Mouse (Mus musculus): ENCODE results near the gene Irx5. TPM values are rescaled to one million over a fixed set of nuclear protein-coding genes. Genes with fewer than 3 reads are reported as not detected.
A peak's percentile ranks its signal among the peaks of the same experiment; 100 is the strongest.

The Irx5 gene
- total RNA-seq, 2 experiments from 2014 or later, result 0.14 TPM; not detected in 1

DNA sequence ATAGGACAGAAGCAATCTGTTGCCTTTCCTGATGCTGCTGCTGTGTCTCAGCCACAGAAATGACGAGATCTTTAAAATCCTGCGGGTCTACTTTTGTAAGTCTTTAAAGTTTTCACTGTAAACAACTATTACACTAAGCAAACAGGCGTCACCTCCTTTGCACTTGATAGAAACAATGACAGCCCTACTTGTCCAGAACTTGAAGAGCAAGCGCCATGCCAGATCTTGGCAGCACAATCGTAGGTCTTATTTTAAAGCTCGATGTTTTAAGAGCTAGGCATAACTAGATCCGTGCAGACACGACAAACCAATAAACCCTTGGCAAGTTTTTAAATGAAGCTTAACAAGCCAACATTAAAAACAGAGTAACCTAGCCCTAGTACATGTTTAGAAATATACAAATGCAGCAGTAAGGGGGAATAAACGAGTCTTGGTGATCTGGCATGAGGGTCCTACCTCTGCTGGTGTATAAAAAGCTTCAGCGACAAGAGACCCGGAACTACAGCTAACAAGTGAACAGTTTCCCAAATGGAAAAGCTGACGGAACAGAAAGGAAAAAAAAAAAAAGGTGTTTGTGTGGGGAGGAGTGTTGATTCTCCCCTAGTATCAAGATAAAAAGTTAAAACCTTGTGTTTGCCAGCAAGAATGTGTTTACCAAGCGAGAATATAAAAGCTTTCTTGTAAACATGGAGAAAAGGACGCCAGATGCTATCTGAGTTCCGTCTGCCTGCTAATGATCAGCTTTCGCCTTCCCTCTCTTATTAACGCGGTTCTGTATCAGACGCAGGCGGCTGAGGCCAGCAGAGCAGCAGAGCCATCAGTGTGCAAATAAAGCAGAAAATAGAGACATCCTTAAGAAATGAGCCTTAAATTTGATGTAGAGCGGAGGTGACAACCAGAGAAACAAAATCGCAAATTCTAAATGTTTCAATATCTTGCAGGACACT, 2.6 kb upstream of the Irx5 start:
- no peak for TF ChIP-seq CTCF (IDR thresholded peaks at IDR 0.05)
- Histone ChIP-seq H3K4me3 (peak overlapping the region; percentile 64; the same call in 1 of the 2 replicates), H3K27ac (no peak overlapping the region)
- intact Hi-C loops (cut with DNase I), result loop anchor here (5.0 kb wide), 2 partner anchors 643 to 978 kb away; no protein-coding TSS in a partner anchor
- DNase-seq (ENCODE audit: extremely low spot score in 1 of 2, low spot score in 2 of 2), result peak in 1 of 2 experiments; percentile 11

DNA sequence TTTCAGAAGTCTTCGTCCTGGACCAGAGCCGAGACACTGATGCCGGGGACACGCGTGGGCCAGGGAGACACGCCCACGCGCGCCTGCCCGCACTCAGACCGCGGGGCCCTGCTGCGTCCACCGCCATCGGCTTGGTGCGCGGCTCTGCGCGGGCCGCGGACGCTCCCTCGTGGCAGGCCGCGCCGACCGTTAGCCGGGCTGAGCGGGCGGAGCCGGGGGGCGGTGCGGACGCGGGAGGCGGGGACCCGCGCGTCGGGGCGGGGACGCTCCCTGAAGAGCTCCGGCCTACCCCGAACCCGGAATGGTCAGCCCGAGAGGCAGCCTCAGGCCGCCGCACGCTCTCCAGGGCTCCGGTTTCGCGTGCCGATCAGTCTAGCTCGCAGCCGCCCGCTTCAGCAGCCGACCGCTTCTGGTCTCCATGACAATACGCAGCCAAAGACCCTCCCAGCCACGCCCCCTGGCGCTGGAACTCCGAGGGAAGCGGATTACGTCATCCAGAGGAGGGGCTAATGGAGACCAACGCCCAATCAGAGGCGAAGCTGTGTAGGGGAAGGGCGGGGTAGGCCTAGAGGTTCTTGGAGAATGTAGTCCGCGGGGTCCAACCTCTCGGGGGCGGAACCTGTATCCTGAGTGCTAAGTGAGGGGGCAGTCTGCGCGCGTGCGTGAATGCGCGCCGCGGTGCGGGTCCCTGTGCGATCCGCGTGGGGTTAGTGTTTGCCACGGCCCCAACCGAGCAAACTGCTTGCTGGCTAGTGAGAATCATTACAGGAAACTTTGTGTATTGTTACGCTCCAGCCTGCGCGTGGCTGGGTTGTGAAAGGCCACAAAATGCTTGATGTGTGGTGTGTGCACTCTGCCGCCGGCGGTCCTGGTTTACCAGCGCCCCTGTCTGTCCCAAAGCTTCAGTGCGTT, 1.5 kb upstream of the Irx5 start:
- intact Hi-C loops (cut with DNase I), result loop anchor here (1.0 to 5.0 kb wide), 4 partner anchors 558 to 979 kb away; no protein-coding TSS in a partner anchor
- Histone ChIP-seq H3K27ac (no peak overlapping the region), H3K4me3 (peak overlapping the region; percentile 64)
- peak; percentile 88 to 90 for DNase-seq (ENCODE audit: extremely low spot score in 1 of 2, low spot score in 2 of 2)
- TF ChIP-seq CTCF (IDR thresholded peaks at IDR 0.05), result peak; percentile 23

DNA sequence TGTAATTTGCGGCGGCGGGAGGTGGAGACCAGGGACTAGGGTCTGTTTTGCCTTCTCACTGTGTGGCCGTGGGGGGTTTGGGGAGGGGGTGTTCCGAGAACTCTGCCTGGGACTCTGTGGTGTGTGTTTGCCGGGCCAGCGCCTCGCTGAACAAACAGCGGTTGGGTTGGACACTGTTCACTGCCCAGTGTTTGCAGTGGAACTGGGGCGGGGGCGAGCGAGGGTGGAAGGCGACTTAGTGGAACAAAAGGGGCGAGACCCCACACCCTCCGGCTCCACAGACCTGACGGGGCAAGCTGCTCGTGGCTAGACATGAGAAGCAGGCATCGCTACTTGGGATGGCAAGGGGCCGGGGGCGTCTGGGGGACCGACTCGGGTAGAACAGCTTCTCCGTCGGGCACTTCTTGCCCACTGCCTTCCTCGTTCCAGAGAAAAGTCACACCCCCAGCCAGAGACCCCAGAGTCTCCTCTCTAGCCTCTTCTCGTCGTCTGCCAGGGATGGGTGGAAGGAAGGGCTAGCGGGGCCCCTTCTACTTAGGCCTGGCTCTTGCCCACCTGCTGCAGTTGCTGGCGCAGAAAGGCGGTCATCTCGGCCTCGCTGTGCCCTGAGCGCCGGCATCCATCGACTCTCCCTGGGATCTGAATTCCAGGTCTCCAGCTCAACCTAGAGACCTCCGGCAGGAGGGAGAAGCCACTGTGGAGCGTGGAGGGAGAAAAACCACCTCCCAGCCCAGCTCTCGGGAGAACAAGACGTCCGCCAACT, 631 bp upstream of the Irx5 start:
- peak overlapping the region; percentile 64 for H3K4me3 ChIP-seq
- no peak for TF ChIP-seq CTCF (IDR thresholded peaks at IDR 0.05)
- intact Hi-C loops (cut with DNase I), result loop anchor here (1.0 to 5.0 kb wide), 4 partner anchors 558 to 979 kb away; no protein-coding TSS in a partner anchor
- H3K27ac ChIP-seq, result no peak overlapping the region
- DNase-seq (ENCODE audit: extremely low spot score in 1 of 2, low spot score in 2 of 2), result no peak

DNA sequence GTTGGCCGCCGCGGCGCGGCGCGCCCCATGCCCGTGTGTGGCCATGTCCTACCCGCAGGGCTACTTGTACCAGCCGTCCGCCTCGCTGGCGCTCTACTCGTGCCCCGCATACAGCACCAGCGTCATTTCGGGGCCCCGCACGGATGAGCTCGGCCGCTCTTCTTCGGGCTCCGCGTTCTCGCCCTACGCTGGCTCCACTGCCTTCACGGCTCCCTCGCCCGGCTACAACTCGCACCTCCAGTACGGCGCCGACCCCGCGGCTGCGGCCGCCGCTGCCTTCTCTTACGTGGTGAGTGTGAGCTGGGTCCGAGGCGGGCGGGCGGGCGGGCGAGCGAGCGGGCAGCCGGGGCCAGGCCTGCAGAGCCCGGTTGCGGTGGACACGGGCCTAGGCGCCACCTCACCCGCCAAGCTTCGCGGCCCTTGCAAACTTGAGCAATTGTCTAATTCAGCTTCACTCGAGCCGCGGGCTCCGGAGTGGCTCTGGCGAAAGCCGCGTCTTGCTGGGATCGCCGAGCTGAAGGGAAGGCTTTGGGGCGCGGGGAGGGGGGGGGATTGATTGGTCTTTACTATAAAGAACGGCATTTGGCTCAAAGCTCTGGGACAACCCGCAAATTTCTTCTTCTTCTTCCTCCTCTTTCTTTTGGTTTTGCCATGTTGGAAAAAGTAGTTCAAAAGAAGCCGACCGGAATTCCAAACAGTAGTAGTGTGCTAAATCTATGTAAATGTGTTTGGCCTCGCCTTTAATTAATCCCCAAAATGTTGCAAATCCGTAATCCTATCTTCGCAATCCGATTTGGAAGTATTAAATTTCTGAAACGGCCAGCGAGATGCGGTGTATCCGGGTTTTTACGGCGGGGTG, 945 bp downstream of the Irx5 start:
- intact Hi-C loops (cut with DNase I), result loop anchor here (5.0 kb wide), 2 partner anchors 646 to 981 kb away; no protein-coding TSS in a partner anchor
- no peak overlapping the region for H3K27ac ChIP-seq
- peak; percentile 15 to 17 for DNase-seq (ENCODE audit: extremely low spot score in 1 of 2, low spot score in 2 of 2)
- no peak for TF ChIP-seq CTCF (IDR thresholded peaks at IDR 0.05)
- H3K4me3 ChIP-seq, result no peak overlapping the region

DNA sequence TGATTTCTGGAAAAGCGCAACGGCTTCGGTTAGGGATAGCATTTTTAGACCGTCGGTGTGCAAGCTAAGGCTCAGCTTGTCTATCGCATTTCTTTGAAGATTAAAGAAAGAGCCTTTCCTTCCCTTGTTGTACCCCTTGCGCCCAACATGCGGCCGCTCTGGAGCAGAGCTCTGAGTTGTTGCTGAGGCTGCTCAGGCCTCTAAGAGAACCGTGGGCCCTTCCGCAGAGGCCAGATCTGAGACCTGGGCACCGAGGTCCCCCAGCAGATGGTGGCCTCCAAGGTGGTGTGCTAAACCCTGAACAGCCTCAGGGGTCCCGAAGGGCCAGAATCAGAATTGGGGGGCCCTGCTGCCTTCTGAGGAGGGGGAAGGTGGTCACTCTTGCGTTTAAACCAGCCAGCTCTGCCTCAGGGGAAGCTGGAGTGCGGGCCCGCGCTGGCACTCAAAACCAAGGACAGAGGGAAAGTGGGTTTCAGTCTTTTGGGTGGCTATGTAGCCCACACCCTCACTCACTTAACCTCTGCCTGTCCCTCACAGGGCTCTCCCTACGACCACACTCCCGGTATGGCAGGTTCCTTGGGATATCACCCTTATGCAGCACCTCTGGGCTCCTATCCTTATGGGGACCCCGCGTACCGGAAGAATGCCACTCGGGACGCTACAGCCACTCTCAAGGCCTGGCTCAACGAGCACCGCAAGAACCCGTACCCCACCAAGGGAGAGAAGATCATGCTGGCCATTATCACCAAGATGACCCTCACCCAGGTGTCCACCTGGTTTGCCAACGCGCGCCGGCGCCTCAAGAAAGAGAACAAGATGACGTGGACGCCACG, 1.8 kb downstream of the Irx5 start:
- DNase-seq (ENCODE audit: extremely low spot score in 1 of 2, low spot score in 2 of 2), result peak in 1 of 2 experiments; percentile 12
- intact Hi-C loops (cut with DNase I), result loop anchor here (5.0 kb wide), 2 partner anchors 647 to 982 kb away; no protein-coding TSS in a partner anchor
- no peak overlapping the region for H3K27ac ChIP-seq
- no peak overlapping the region for H3K4me3 ChIP-seq
- TF ChIP-seq CTCF (IDR thresholded peaks at IDR 0.05), result no peak

DNA sequence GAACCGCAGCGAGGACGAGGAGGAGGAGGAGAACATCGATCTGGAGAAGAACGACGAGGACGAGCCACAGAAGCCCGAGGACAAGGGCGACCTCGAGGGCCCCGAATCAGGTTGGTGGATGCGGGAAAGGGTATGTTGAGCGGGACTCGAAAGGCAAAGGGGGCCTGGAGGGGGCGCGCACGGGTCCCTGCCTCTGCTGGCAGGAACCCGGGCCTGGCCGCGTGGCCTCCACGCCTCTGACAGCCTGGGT, 2.3 kb downstream of the Irx5 start:
- no peak for TF ChIP-seq CTCF (IDR thresholded peaks at IDR 0.05)
- intact Hi-C loops (cut with DNase I), result loop anchor here (5.0 to 10.0 kb wide), 4 partner anchors 363 to 1165 kb away; partner anchors contain the start of gene Aktip
- no peak for DNase-seq (ENCODE audit: extremely low spot score in 1 of 2, low spot score in 2 of 2)
- H3K27ac ChIP-seq, result no peak overlapping the region
- no peak overlapping the region for H3K4me3 ChIP-seq

DNA sequence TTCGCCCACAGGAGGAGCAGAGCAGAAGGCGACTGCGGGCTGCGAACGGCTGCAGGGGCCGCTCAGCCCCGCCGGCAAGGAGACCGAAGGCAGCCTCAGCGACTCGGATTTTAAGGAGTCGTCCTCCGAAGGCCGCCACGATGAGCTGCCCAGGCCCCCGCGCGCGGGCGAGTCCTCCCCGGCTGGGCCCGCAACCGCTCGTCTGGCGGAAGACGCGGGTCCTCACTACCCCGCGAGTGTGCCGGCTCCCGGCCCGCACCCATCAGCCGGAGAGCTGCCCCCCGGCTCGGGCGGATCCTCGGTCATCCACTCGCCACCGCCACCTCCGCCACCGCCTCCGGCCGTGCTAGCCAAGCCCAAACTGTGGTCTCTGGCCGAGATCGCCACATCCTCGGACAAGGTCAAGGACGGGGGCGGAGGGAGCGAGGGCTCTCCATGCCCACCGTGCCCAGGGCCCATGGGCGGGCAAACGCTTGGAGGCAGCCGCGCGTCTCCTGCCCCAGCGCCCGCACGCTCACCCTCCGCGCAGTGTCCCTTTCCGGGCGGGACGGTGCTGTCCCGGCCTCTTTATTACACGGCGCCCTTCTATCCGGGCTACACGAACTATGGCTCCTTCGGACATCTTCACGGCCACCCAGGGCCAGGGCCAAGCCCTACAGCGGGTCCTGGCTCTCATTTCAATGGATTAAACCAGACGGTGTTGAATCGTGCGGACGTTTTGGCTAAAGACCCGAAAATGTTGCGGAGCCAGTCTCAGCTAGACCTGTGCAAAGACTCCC, 2.8 kb downstream of the Irx5 start:
- TF ChIP-seq CTCF (IDR thresholded peaks at IDR 0.05), result no peak
- H3K27ac ChIP-seq, result no peak overlapping the region
- no peak overlapping the region for H3K4me3 ChIP-seq
- intact Hi-C loops (cut with DNase I), result loop anchor here (5.0 to 10.0 kb wide), 2 partner anchors 362 to 1165 kb away; partner anchors contain the start of gene Aktip
- DNase-seq (ENCODE audit: extremely low spot score in 1 of 2, low spot score in 2 of 2), result no peak

DNA sequence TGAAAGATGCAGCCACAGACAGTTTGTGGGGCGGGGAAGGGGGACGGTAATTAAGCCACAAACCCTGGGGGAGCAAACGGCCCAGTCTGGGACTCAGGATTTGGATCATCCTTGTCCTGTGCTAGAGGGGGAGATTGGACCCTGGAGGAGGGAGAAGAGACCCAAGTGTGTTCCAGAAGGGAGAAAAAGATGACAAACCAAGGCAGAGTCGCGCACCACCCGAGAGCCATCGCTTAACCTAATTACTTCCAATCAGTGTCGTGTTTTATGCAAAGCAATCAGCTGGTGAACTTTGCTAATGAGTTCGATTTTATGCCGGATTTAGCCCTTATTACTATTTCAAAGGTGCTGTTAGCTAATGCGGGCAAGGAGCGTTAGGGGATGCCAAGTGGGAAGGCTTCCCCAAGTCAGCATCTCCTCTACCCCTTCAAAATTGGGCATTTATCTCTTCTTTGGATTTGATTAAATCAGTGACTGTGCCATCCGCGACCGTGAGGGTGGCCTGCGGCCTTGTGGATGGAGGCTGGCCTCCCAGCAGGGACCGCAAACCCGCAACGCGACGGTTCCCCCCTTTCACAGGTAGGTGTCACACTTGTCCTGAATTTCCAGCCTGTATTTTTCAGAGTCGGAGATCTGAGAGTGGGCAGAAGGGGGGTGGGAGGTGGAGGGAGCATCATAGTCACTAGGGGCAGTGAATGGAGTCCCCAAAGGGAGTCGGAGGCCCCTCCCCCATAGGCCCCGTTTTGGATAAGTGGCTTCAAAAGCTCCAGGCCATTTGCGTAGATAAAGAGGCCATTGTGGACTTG, 4.3 kb downstream of the Irx5 start:
- Histone ChIP-seq H3K4me3 (no peak overlapping the region), H3K27ac (no peak overlapping the region)
- TF ChIP-seq CTCF (IDR thresholded peaks at IDR 0.05), result peak; percentile 34
- peak in 1 of 2 experiments; percentile 19 for DNase-seq (ENCODE audit: extremely low spot score in 1 of 2, low spot score in 2 of 2)
- intact Hi-C loops (cut with DNase I), result loop anchor here (5.0 to 10.0 kb wide), 2 partner anchors 361 to 1167 kb away; partner anchors contain the start of gene Aktip
